Mouse (Mus musculus) small intestine, adult 2 months (tissue): ENCODE results near the gene Ears2.

Experiments
- CTCF ChIP-seq: fragments of 200-500 bp; IDR thresholded peaks from 2 replicates; pipeline ENCODE4 v1.5.1; 2012; ENCODE audit warnings: low read depth, mild to moderate bottlenecking, control low read depth, inconsistent platforms, low read length, moderate library complexity, mixed read lengths; ENCODE audit not compliant: insufficient replicate concordance, insufficient read length; ENCODE audit errors: extremely low read depth
- POLR2A ChIP-seq: fragments of 200-500 bp; IDR thresholded peaks from 2 replicates; pipeline ENCODE4 v1.6.1; 2012; ENCODE audit warnings: low read depth, mild to moderate bottlenecking, control low read depth, inconsistent platforms, low read length, moderate library complexity

- no peak for TF ChIP-seq CTCF
- 0 out of 2 replicates have a peak, but pooled peaks have one; percentile 16 for TF ChIP-seq POLR2A
Observed at GRCm38 (mm10) chr7:122020667-122021354, 46.3 kb downstream of the Ears2 start, which contains the start of gene Gga2.
